Mouse (Mus musculus): ENCODE measurements around the gene Slc1a5. TPM values are rescaled to one million over a fixed set of nuclear protein-coding genes. Genes with fewer than 3 reads are reported as not detected.

Gene Slc1a5
- polyA plus RNA-seq (2014; fragmentation: Nextera tagmentation; extraction: Ambion mirVana) = 33.9 and 34.1 TPM in 2 replicates

- Histone ChIP-seq H3K9me3 (ENCODE audit: control insufficient read depth, low read length) (no peaks in the 10 kb centered on the region), H3K27ac (ENCODE audit: low read depth, low read length) (no peak within 1 kb of the TSS; the same call in 1 of the 2 replicates), H3K36me3 (ENCODE audit: control insufficient read depth, insufficient read depth, low read length) (no peaks in the 10 kb centered on the region), H3K4me2 (ENCODE audit: low read depth, low read length, severe bottlenecking) (peak within 1 kb of the TSS; percentile 99), H3K4me1 (replicated peaks; ENCODE audit: control insufficient read depth, insufficient read depth, low read length) (peaks cover 17% of the 10 kb centered on the region), H3K9ac (ENCODE audit: low read length) (peak within 1 kb of the TSS; percentile 82), H3K4me3 (ENCODE audit: low read depth, low read length) (peak within 1 kb of the TSS; percentile 71), H3K27me3 (ENCODE audit: control insufficient read depth, insufficient read depth, low read length) (no peaks in the 10 kb centered on the region)
- DNase-seq (ENCODE audit: low spot score) (peak; percentile 97), ATAC-seq (replicated peaks; ENCODE audit: low FRiP score) (peak; percentile 90)
- 3% methylated on average over 34 of the region's 34 CpGs for WGBS
Measured at GRCm38 (mm10) chr7:16780825-16781554, at the start of gene Slc1a5. Gene Slc1a5, plus strand, starts transcription at chr7:16781340.

GRCm38 (mm10) chr7:16731893-16732422 lies 49.2 kb upstream of the Slc1a5 start:
- WGBS = 81% methylated on average over 7 of the region's 7 CpGs
- Histone ChIP-seq H3K27ac (ENCODE audit: low read depth, low read length) (no peak overlapping the region), H3K27me3 (ENCODE audit: control insufficient read depth, insufficient read depth, low read length) (no peaks in the 10 kb centered on the region), H3K9me3 (ENCODE audit: control insufficient read depth, low read length) (no peaks in the 10 kb centered on the region), H3K4me1 (replicated peaks; ENCODE audit: control insufficient read depth, insufficient read depth, low read length) (peaks cover 2% of the 10 kb centered on the region; the same call in 1 of the 2 replicates), H3K36me3 (ENCODE audit: control insufficient read depth, insufficient read depth, low read length) (no peaks in the 10 kb centered on the region), H3K4me2 (ENCODE audit: low read depth, low read length, severe bottlenecking) (no peak overlapping the region), H3K4me3 (ENCODE audit: low read depth, low read length) (no peak overlapping the region), H3K9ac (ENCODE audit: low read length) (no peak overlapping the region)
- no peak for ATAC-seq (replicated peaks; ENCODE audit: low FRiP score)
- DNase-seq (ENCODE audit: low spot score) = no peak

- ATAC-seq (replicated peaks; ENCODE audit: low FRiP score) = peak; percentile 35
- Histone ChIP-seq H3K36me3 (ENCODE audit: control insufficient read depth, insufficient read depth, low read length) (no peaks in the 10 kb centered on the region), H3K27ac (ENCODE audit: low read depth, low read length) (no peak overlapping the region), H3K27me3 (ENCODE audit: control insufficient read depth, insufficient read depth, low read length) (no peaks in the 10 kb centered on the region), H3K9ac (ENCODE audit: low read length) (peak overlapping the region; percentile 43), H3K9me3 (ENCODE audit: control insufficient read depth, low read length) (no peaks in the 10 kb centered on the region), H3K4me2 (ENCODE audit: low read depth, low read length, severe bottlenecking) (peak overlapping the region; percentile 43; the same call in 1 of the 2 replicates), H3K4me1 (replicated peaks; ENCODE audit: control insufficient read depth, insufficient read depth, low read length) (peaks cover 6% of the 10 kb centered on the region; the same call in 1 of the 2 replicates), H3K4me3 (ENCODE audit: low read depth, low read length) (peak overlapping the region; percentile 77)
- WGBS = 52% methylated on average over 10 of the region's 10 CpGs
- no peak for DNase-seq (ENCODE audit: low spot score)
Measured at GRCm38 (mm10) chr7:16737606-16738072, 43.5 kb upstream of the Slc1a5 start.

- no peaks in the 10 kb centered on the region for H3K36me3 ChIP-seq (ENCODE audit: control insufficient read depth, insufficient read depth, low read length)
- DNase-seq (ENCODE audit: low spot score) (peak; percentile 96), ATAC-seq (replicated peaks; ENCODE audit: low FRiP score) (peak; percentile 98)
- H3K4me1 ChIP-seq (replicated peaks; ENCODE audit: control insufficient read depth, insufficient read depth, low read length) = peaks cover 6% of the 10 kb centered on the region; the same call in 1 of the 2 replicates
- no peaks in the 10 kb centered on the region for H3K27me3 ChIP-seq (ENCODE audit: control insufficient read depth, insufficient read depth, low read length)
- no peaks in the 10 kb centered on the region for H3K9me3 ChIP-seq (ENCODE audit: control insufficient read depth, low read length)
- under 1% methylated on average over 34 of the region's 34 CpGs for WGBS
- H3K4me3 ChIP-seq (ENCODE audit: low read depth, low read length) = peak within 1 kb of the TSS; percentile 77
- H3K4me2 ChIP-seq (ENCODE audit: low read depth, low read length, severe bottlenecking) = peak within 1 kb of the TSS; percentile 58
- H3K27ac ChIP-seq (ENCODE audit: low read depth, low read length) = no peak within 1 kb of the TSS
- H3K9ac ChIP-seq (ENCODE audit: low read length) = peak within 1 kb of the TSS; percentile 82
Measured at GRCm38 (mm10) chr7:16738073-16738696, 43.0 kb upstream of the Slc1a5 start, which contains the start of gene Ap2s1. Gene Ap2s1, plus strand, starts transcription at chr7:16738410.

GRCm38 (mm10) chr7:16739056-16739604 lies 42.0 kb upstream of the Slc1a5 start:
- Histone ChIP-seq H3K4me2 (ENCODE audit: low read depth, low read length, severe bottlenecking) (peak overlapping the region; percentile 58), H3K9ac (ENCODE audit: low read length) (peak overlapping the region; percentile 82), H3K9me3 (ENCODE audit: control insufficient read depth, low read length) (no peaks in the 10 kb centered on the region), H3K27ac (ENCODE audit: low read depth, low read length) (no peak overlapping the region), H3K4me3 (ENCODE audit: low read depth, low read length) (peak overlapping the region; percentile 77), H3K27me3 (ENCODE audit: control insufficient read depth, insufficient read depth, low read length) (no peaks in the 10 kb centered on the region), H3K36me3 (ENCODE audit: control insufficient read depth, insufficient read depth, low read length) (no peaks in the 10 kb centered on the region), H3K4me1 (replicated peaks; ENCODE audit: control insufficient read depth, insufficient read depth, low read length) (peaks cover 6% of the 10 kb centered on the region; the same call in 1 of the 2 replicates)
- no peak for ATAC-seq (replicated peaks; ENCODE audit: low FRiP score)
- no peak for DNase-seq (ENCODE audit: low spot score)
- 63% methylated on average over 10 of the region's 10 CpGs for WGBS

- H3K4me2 ChIP-seq (ENCODE audit: low read depth, low read length, severe bottlenecking) = no peak overlapping the region
- no peaks in the 10 kb centered on the region; the same call in 1 of the 2 replicates for H3K36me3 ChIP-seq (ENCODE audit: control insufficient read depth, insufficient read depth, low read length)
- H3K9ac ChIP-seq (ENCODE audit: low read length) = no peak overlapping the region
- no peak for DNase-seq (ENCODE audit: low spot score)
- no peak overlapping the region for H3K27ac ChIP-seq (ENCODE audit: low read depth, low read length)
- H3K4me1 ChIP-seq (replicated peaks; ENCODE audit: control insufficient read depth, insufficient read depth, low read length) = no peaks in the 10 kb centered on the region
- no peak overlapping the region for H3K4me3 ChIP-seq (ENCODE audit: low read depth, low read length)
- ATAC-seq (replicated peaks; ENCODE audit: low FRiP score) = 0 out of 2 replicates have a peak, but pooled peaks have one; percentile 13
- H3K9me3 ChIP-seq (ENCODE audit: control insufficient read depth, low read length) = no peaks in the 10 kb centered on the region
- no peaks in the 10 kb centered on the region for H3K27me3 ChIP-seq (ENCODE audit: control insufficient read depth, insufficient read depth, low read length)
- WGBS = 97% methylated on average over 4 of the region's 4 CpGs
Measured at GRCm38 (mm10) chr7:16745373-16745772, 35.8 kb upstream of the Slc1a5 start.

GRCm38 (mm10) chr7:16746093-16746492 lies 35.0 kb upstream of the Slc1a5 start:
- no peak overlapping the region for H3K4me3 ChIP-seq (ENCODE audit: low read depth, low read length)
- no peak overlapping the region for H3K9ac ChIP-seq (ENCODE audit: low read length)
- ATAC-seq (replicated peaks; ENCODE audit: low FRiP score) (peak; percentile 73), DNase-seq (ENCODE audit: low spot score) (peak; percentile 76)
- H3K9me3 ChIP-seq (ENCODE audit: control insufficient read depth, low read length) = no peaks in the 10 kb centered on the region
- WGBS = 51% methylated on average over 3 of the region's 3 CpGs
- no peak overlapping the region for H3K27ac ChIP-seq (ENCODE audit: low read depth, low read length)
- no peaks in the 10 kb centered on the region; the same call in 1 of the 2 replicates for H3K36me3 ChIP-seq (ENCODE audit: control insufficient read depth, insufficient read depth, low read length)
- H3K27me3 ChIP-seq (ENCODE audit: control insufficient read depth, insufficient read depth, low read length) = no peaks in the 10 kb centered on the region
- no peaks in the 10 kb centered on the region for H3K4me1 ChIP-seq (replicated peaks; ENCODE audit: control insufficient read depth, insufficient read depth, low read length)
- H3K4me2 ChIP-seq (ENCODE audit: low read depth, low read length, severe bottlenecking) = no peak overlapping the region

- H3K4me1 ChIP-seq (replicated peaks; ENCODE audit: control insufficient read depth, insufficient read depth, low read length) = no peaks in the 10 kb centered on the region
- H3K4me2 ChIP-seq (ENCODE audit: low read depth, low read length, severe bottlenecking) = no peak overlapping the region
- no peaks in the 10 kb centered on the region for H3K9me3 ChIP-seq (ENCODE audit: control insufficient read depth, low read length)
- H3K9ac ChIP-seq (ENCODE audit: low read length) = no peak overlapping the region
- ATAC-seq (replicated peaks; ENCODE audit: low FRiP score) (no peak), DNase-seq (ENCODE audit: low spot score) (no peak)
- 88% methylated on average over 6 of the region's 6 CpGs for WGBS
- H3K36me3 ChIP-seq (ENCODE audit: control insufficient read depth, insufficient read depth, low read length) = no peaks in the 10 kb centered on the region; the same call in 1 of the 2 replicates
- no peak overlapping the region for H3K4me3 ChIP-seq (ENCODE audit: low read depth, low read length)
- no peaks in the 10 kb centered on the region for H3K27me3 ChIP-seq (ENCODE audit: control insufficient read depth, insufficient read depth, low read length)
- no peak overlapping the region for H3K27ac ChIP-seq (ENCODE audit: low read depth, low read length)
Measured at GRCm38 (mm10) chr7:16747656-16748055, 33.5 kb upstream of the Slc1a5 start.
